Mouse (Mus musculus): Measurements from ENCODE around the gene Wapl. TPM values are rescaled to one million over a fixed set of nuclear protein-coding genes. Genes with fewer than 3 reads are reported as not detected.

The Wapl gene
- total and polyA plus RNA-seq, 3 experiments = 80.4 to 221 (median 100) TPM

- no peak overlapping the region for H3K27ac ChIP-seq (ENCODE audit: control insufficient read depth, low read depth, low read length)
- H3K4me1 ChIP-seq (ENCODE audit: control insufficient read depth in 1 of 2, insufficient read depth in 2 of 2, low read length in 2 of 2) = no peaks in the 10 kb centered on the region; a peak in 1 of 4 replicates
- H3K9me3 ChIP-seq (replicated peaks; ENCODE audit: insufficient read depth, low read length) = no peaks in the 10 kb centered on the region
- peaks cover 5 to 53% of the 10 kb centered on the region in 2 experiments for H3K36me3 ChIP-seq (ENCODE audit: control insufficient read depth in 1 of 2, insufficient read depth in 2 of 2, low read length in 2 of 2)
- no peak for DNase-seq (ENCODE audit: low read depth, low spot score)
- H3K4me3 ChIP-seq (ENCODE audit: control insufficient read depth in 1 of 2, insufficient read depth in 1 of 2, low read depth in 2 of 2, low read length in 2 of 2) = no peak overlapping the region
- no peak overlapping the region for H3K9ac ChIP-seq (ENCODE audit: control insufficient read depth, low read depth, low read length, poor library complexity, severe bottlenecking)
- H3K79me2 ChIP-seq (ENCODE audit: control insufficient read depth, insufficient read depth, low read length, poor library complexity) = peaks cover 19% of the 10 kb centered on the region
- TF ChIP-seq MAFK (IDR thresholded peaks at IDR 0.05; ENCODE audit: borderline replicate concordance, low read depth, low read length) = no peak
- no peak for TF ChIP-seq ZMIZ1 (IDR thresholded peaks at IDR 0.05; ENCODE audit: low read depth, low read length)
- TF ChIP-seq NRF1 (IDR thresholded peaks at IDR 0.05; ENCODE audit: insufficient read depth, low read depth, low read length, poor library complexity, severe bottlenecking) = no peak
- no peak for TF ChIP-seq JUND (IDR thresholded peaks at IDR 0.05; ENCODE audit: low read depth, low read length)
- TF ChIP-seq UBTF (IDR thresholded peaks at IDR 0.05; ENCODE audit: borderline replicate concordance, insufficient read depth, low read depth, low read length) = no peak
- no peak for TF ChIP-seq RAD21 (IDR thresholded peaks at IDR 0.05; ENCODE audit: low read depth, low read length)
- no peak for TF ChIP-seq E2F4 (IDR thresholded peaks at IDR 0.05; ENCODE audit: borderline replicate concordance, low read depth, low read length)
- no peak for TF ChIP-seq HCFC1 (IDR thresholded peaks at IDR 0.05; ENCODE audit: low read depth, low read length)
- TF ChIP-seq USF2 (IDR thresholded peaks at IDR 0.05; ENCODE audit: borderline replicate concordance in 1 of 2, insufficient read depth in 1 of 2, low read depth in 1 of 2, low read length in 2 of 2) = no peak
- no peak for TF ChIP-seq POLR2AphosphoS2 (IDR thresholded peaks at IDR 0.05; ENCODE audit: low read length)
- TF ChIP-seq KAT2A (conservative IDR thresholded peaks at IDR 0.05; ENCODE audit: low read depth, low read length) = no peak
- no peak for TF ChIP-seq MEF2A (IDR thresholded peaks at IDR 0.05; ENCODE audit: extremely low read depth, insufficient replicate concordance, low read depth, low read length, poor library complexity, severe bottlenecking)
- no peak for TF ChIP-seq MXI1 (IDR thresholded peaks at IDR 0.05; ENCODE audit: low read depth, low read length)
- TF ChIP-seq ETS1 (IDR thresholded peaks at IDR 0.05; ENCODE audit: low read depth, low read length) = no peak
- TF ChIP-seq GABPA (IDR thresholded peaks at IDR 0.05; ENCODE audit: low read depth, low read length) = no peak
- no peak for TF ChIP-seq ZKSCAN1 (IDR thresholded peaks at IDR 0.05; ENCODE audit: low read depth, low read length)
- TF ChIP-seq TCF12 (IDR thresholded peaks at IDR 0.05; ENCODE audit: low read depth, low read length) = no peak
- no peak for TF ChIP-seq NELFE (IDR thresholded peaks at IDR 0.05; ENCODE audit: low read depth, low read length)
- no peak for TF ChIP-seq ELF1 (IDR thresholded peaks at IDR 0.05; ENCODE audit: low read depth, low read length)
- no peak for TF ChIP-seq SIN3A (IDR thresholded peaks at IDR 0.05; ENCODE audit: low read length)
- no peaks in the 10 kb centered on the region for H3K27me3 ChIP-seq (ENCODE audit: control insufficient read depth in 1 of 2, insufficient read depth in 2 of 2, low read length in 2 of 2)
Measured at GRCm38 (mm10) chr14:34693970-34694369, 20.2 kb downstream of the Wapl start.

- Histone ChIP-seq H3K36me3 (ENCODE audit: control insufficient read depth in 1 of 2, insufficient read depth in 2 of 2, low read length in 2 of 2) (peaks cover 3 to 50% of the 10 kb centered on the region in 2 experiments; a peak in 3 of 4 replicates), H3K4me3 (ENCODE audit: control insufficient read depth in 1 of 2, insufficient read depth in 1 of 2, low read depth in 2 of 2, low read length in 2 of 2) (no peak overlapping the region), H3K27ac (ENCODE audit: control insufficient read depth, low read depth, low read length) (no peak overlapping the region), H3K27me3 (ENCODE audit: control insufficient read depth in 1 of 2, insufficient read depth in 2 of 2, low read length in 2 of 2) (no peaks in the 10 kb centered on the region), H3K79me2 (ENCODE audit: control insufficient read depth, insufficient read depth, low read length, poor library complexity) (peaks cover 16% of the 10 kb centered on the region), H3K9ac (ENCODE audit: control insufficient read depth, low read depth, low read length, poor library complexity, severe bottlenecking) (no peak overlapping the region), H3K9me3 (replicated peaks; ENCODE audit: insufficient read depth, low read length) (no peaks in the 10 kb centered on the region), H3K4me1 (ENCODE audit: control insufficient read depth in 1 of 2, insufficient read depth in 2 of 2, low read length in 2 of 2) (no peaks in the 10 kb centered on the region; a peak in 1 of 4 replicates)
- no peak for DNase-seq (ENCODE audit: low read depth, low spot score)
- TF ChIP-seq MAX (IDR thresholded peaks at IDR 0.05; ENCODE audit: low read length) (no peak), NRF1 (IDR thresholded peaks at IDR 0.05; ENCODE audit: insufficient read depth, low read depth, low read length, poor library complexity, severe bottlenecking) (no peak), MYB (IDR thresholded peaks at IDR 0.05; ENCODE audit: low read depth, low read length) (no peak), ETS1 (IDR thresholded peaks at IDR 0.05; ENCODE audit: low read depth, low read length) (no peak)
Measured at GRCm38 (mm10) chr14:34697376-34697775, 23.6 kb downstream of the Wapl start.
